Mouse (Mus musculus): Measurements from ENCODE around the gene D17H6S53E.

D17H6S53E gene

DNA sequence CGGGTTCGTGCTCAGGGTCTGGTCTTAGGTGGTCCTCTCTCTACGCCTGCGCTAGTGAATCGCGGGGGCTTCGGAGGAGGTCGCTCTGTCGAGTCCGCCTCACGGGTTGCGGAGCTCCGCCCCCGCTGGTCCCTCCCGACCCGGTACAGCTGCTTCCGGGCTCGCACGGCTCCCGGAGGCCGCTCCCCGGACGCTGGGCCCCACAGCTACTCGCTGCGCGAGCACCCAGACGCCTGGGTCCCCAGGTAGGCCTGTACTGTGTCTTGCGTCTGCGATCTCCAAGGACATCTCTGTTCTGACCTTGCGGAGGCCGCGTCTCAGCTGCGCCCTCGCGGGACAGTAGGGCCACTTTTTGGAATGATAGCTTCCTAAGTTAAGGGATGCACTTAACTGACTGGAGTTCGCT lies at the start of gene D17H6S53E:
Gene D17H6S53E (plus strand): TSS at position 168 of the 406 bp plus-strand sequence.
- peak; percentile 75 to 83 for DNase-seq (ENCODE audit: low spot score in 2 of 2)

DNA sequence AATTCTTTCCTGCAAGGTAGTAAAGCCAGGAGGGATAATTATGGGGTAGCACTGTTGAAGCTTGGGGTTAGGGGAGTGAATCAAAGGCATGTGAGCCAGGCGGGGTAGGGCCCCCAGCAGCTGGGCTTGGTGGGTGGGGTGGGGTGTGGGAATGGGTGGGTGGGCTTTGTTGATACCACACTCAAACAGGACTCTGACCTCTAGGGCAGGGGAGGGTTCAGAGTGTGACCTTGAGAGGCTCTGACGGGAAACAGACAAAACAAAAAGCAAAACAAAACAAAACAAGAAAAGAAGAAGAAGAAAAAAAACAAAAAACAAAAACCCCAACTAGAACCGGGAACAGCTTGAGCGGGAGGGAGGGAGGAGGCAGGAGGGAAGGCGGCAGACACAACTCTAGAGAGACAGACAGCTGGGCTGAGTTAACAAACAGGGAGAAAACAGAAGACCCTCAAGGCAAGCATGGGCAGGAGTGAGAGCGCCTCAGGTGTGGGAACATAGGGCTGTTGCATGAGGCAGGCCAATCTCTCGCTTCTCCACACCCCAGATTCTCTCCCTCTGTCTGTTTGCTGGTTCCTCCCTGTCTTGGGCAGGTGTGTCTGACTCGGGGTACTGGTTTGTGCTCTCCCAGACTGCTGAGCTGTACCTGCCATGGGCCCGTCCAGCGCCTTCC lies 49.5 kb upstream of the D17H6S53E start, which contains the start of gene Ly6g6e:
Gene Ly6g6e (plus strand): TSS at position 396 of the 670 bp plus-strand sequence.
- DNase-seq (ENCODE audit: low spot score in 2 of 2), result no peak

DNA sequence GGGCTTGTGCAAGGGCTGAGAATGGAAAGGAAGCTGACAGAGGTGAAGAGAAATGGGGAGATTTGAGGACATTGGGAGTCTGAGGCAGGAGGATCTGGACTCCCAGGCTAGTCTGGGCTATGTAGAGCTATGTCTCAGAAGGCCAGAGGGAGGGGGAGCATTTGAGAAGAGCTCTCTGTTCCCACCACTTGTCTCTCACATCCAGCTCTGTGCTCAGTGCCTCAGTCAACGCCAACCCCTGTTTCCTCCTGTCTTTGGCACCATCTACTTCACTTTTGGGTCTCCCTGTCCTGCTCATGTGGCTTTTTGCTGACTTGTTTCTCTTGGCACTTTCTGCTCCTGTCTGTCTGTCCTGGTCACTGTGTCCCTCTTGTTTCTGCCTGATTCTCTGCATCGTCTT lies 48.9 kb upstream of the D17H6S53E start:
- DNase-seq (ENCODE audit: low spot score in 2 of 2), result no peak

DNA sequence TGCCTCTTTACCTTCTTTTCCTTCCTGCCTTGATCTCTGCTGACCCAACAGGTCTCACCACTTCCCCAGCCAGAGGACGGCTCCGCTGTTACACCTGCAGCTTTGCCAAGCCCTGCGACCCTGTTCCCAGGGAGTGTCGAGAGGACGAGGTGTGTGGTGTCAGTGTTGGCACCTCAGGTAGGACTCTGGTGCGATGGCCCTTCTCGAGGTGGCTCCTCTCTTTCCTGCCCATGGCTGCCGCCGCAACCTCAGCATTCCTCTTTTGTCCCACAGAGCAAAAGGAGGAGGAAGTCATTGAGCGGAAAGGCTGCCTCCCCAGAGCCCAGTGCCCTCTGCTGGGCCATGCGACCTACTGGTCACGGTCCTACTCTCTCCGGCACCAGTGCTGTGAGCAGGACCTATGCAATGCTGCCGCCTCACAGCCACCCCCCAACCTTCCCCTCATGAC lies 48.4 kb upstream of the D17H6S53E start, which contains the start of gene Ly6g6d:
Gene Ly6g6d (minus strand): TSS at position 280 of the 448 bp plus-strand sequence.
- no peak for DNase-seq (ENCODE audit: low spot score in 2 of 2)

DNA sequence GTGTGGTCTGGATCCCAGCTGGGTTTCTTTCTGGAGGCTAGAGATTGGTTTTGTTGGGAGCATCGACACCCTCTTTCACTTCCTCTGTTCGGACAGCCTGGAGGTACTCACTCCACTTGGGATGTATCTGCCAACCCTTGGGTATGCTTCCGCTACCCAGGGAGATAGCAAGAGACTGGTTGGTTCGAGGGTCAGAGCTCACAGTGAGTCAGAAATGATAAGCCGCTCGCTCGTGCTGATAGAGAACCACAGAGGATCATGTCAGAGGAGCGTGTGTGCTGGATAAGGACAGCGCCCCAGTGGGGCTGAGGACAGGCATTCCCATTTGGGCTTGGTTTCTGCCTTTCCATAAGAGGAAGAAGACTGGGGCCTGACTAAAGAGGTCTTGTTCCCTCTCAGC lies 46.4 kb upstream of the D17H6S53E start:
- peak in 1 of 2 experiments; percentile 37 for DNase-seq (ENCODE audit: low spot score in 2 of 2)

DNA sequence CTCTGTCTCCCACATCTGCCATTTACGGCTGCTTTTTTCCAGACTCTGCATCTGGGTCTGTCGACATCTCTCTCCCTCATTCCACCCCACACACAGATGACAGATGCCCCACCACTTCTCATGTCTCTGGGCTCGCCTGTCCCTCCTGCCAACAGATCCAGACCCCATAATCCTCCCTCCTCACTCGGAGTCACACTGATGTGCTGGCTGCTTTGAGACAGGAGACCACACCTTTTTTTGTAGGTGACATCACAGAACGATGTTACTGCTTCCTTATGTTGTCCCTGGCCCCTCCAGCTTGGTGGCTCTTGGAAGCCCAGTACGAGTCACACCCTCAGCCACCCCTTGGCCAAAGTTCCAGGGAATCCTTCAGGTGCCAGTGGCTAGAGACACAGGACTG lies 45.9 kb upstream of the D17H6S53E start:
- DNase-seq (ENCODE audit: low spot score in 2 of 2), result no peak

DNA sequence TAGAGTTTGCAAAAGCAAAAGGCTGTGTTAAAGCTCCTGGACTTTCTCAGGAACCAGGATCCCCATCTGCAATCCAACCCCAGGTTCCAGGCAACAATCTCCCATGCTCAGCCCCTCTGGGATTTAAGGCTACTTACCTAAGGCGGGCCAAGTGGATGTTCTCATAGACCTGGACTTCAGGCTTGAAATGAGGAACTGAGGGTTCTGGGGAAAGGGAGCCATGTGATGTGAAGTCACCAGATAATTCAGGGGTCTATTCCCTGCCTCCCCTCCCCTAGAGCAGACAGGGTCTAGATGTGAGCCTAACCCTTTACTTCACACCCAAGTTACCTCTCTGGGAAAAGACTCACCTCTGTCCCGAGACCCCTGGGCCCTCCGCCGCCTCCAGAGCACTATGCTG lies 45.5 kb upstream of the D17H6S53E start:
- DNase-seq (ENCODE audit: low spot score in 2 of 2), result no peak

DNA sequence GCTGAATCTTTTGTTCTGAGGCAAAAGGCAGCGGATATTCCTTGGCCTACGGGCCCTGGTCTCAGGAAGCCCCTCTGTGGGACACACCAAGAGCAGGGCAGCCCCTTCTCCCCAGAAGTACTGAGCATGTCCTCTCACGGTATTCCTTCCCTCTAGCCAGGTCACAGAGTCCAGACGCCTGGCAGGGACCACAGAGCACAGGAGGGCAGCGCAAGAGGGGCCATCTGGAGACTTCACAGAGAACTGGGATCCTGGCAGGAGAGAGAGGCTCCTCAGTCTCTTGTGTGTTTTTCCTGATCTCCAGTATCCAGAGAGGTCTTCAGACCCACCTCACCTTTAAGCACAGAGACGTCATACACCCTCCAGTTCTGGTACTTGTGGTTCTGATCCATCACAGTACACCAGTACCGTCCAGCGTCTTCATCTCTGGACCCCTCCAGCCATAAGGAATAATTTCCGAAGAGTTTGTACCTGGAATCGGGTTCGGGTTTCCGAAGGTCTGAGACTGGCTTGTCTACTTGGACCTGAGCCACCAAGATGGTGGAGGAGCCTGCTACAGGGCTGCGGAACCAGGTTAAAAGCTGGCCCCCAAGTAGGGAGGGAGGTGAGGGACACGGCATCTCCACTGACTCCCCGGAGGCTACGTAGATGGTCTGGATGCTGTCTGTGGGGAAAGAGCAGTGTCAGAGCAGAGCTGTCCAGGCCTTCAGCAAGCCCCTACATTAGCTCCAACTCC lies 43.2 kb upstream of the D17H6S53E start:
- DNase-seq (ENCODE audit: low spot score in 2 of 2), result no peak

DNA sequence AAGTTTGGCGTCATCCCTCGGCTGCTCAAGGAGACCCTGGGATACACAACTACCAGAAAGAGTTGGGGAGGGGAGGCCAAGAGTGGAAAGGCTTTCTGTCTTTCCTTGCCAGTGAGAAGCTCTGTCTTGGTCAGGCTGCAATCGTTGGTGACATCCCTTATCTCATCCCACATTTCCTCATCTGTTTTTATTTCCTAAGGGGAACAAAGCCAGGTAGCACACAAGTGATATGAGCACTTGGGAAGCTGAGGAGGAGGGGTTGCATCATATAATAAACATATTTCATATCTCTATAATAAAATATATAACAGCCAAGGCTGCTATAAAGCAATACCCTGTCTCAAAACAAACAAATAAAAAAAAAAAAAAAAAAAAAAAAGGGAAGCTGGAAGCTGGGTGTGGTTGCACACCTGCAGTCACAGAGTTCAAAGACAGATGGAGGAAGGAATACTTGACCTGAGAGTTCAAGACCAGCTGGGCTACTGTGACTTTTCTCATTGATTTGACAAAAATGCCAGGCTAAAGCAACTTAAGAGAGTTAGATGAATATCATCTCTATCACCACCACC lies 42.2 kb upstream of the D17H6S53E start:
- DNase-seq (ENCODE audit: low spot score in 2 of 2), result no peak

DNA sequence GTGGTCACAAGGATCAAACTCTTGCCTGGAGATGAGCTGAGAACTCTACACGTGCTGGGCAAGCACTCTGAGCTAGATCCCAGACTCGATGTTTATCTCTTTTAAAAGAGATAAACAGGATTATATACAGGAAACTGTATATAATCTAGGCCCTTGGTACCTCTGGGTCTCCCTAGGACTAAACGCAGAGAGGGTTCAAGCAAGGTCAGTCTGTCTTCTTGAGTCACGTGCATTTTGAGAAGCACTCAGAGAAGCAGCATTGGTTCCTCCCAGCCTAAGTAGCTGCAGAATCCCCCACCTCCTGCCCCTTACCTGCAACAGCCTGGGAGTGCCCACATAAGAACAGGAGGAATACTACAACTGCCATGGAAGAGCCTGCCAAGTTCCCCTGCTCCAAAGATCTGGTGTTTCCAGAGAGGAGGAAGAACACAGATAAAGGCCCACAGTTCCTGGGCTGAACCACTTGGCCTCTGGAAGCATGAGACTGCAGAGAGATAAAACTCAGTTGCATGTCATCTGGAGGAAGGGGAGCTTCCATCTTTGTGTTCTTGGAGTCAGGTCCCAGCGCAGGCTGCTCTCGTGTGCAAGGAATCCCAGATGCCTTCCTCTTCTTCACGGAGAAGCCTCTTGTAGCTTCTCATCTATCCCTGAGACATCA lies 40.8 kb upstream of the D17H6S53E start, which contains the start of gene Ly6g6f:
Gene Ly6g6f (minus strand): TSS at position 403 of the 658 bp plus-strand sequence.
- DNase-seq (ENCODE audit: low spot score in 2 of 2), result no peak

DNA sequence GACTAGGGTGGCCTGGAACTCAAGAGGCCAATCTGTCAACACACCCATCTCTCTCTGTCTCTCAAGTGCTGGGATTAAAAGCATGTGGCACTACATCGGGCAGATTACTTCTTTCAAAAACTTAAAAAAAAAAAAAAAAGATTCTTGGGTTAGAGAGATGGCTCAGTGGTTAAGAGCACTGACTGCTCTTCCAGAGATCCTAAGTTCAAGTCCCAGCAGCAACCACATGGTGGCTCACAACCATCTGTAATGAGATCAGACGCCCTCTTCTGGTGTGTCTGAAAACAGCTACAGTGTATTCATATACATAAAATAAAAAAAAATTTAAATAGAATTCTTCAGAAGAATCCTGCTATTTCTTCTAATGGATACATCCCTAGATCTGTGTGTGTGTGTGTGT lies 38.0 kb upstream of the D17H6S53E start:
- DNase-seq (ENCODE audit: low spot score in 2 of 2), result no peak

DNA sequence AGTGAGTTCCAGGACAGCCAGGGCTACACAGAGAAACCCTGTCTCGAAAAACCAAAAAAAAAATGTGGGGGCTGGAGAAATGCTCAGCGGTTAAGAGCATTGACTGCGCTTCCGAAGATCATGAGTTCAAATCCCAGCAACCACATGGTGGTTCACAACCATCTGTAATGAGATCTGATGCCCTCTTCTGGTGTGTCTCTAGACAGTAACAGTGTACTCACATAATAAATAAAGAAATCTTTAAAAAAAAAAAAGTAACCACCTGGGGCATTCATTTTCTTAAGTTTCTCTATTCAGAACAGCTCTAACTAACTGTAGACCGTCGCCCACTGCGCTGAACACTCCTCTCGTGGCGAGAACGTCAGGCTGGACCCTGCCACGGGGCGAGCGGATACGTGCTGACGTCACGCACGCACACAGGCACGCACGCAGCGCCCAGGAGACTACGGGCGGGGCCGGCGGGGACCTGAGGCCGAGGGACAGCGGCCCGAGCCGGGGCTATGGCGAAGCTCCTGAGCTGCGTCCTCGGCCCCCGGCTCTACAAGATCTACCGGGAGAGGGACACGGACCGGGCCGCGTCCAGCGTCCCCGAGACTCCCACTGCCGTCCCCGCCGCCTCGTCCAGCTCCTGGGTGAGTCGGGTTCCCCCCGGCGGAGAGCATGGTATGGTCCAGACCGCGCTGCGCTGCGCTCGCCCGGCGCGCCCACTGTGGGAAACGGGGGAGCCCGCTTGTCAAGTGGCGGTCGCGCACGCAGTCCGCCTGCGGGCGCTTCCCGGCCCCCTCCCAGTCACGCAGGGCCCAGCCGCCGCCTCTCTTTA lies 37.1 kb upstream of the D17H6S53E start, which contains the start of gene Abhd16a:
Gene Abhd16a (plus strand): TSS at position 439 of the 820 bp plus-strand sequence.
- peak; percentile 95 to 98 for DNase-seq (ENCODE audit: low spot score in 2 of 2)

DNA sequence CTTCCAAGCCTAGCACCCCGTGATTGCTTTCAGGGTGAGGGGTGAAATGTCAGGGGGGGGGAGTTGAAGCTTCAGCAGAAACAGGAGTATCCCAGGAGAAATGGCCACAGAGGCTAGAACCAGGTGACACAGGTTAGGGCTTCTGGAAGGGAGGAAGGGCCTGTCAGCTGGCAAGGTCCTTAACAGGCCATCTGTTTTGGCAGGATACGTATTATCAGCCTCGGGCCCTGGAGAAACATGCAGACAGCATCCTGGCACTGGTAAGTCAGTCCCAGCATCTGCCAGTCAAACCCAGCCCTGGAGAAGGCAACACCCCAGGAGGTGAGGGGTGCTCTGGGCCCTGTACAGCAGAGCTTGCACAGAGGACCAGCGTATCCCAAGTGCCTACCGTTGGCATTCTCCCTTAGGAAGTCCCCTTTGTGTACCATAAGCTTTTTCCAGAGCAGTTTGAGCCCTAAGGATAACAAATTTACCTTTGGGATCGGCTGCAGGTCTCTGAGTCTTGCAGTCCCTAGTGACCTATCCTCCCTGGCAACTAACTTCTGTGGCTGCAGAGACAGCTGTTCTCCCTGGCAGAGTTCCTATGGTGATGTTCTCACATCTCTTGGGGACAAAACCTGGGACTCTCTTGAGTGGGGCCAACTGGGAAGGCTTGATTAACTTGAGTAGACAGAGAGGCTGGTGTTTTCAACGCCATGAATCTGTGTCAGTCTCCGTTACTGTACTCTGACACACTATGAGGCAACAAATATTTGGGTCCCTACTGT lies 35.8 kb upstream of the D17H6S53E start:
- DNase-seq (ENCODE audit: low spot score in 2 of 2), result peak; percentile 56 to 72

DNA sequence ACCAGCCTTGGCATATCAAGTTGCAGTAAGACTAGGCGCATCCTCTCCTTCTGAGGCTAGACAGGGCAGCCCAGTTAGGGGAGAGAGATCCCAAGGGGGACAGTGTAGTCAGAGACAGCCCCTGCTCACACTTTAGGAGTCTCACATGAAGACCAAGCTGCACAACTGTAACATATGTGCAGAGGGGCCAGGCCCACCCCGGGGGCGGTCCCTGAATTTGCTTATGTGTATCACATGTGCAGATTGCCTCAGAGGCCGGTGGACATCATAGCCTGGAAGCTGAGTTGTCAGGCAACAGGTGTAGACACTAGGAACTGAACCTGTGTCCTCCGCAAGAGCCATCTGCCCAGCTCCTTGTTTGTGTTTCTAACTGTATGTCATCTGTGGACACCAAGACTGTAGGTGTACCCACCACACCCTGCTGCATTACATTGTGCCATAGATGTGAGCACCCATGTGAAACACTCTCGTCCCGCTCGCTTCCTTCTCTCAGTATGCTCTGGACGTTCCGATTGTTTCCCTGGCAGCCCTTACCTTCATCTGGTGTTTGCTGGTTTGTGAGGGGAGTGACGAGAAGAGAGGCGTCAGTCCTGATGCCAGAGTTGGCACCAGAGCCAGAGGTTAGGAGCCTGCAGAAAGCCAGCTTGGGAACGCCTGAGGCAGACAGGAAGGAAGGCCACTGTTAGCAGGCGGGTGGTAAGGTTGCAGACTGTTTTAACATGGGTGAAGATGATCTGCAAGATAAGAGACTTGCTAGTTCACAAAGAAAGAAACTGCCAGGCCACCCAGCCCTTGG lies 33.6 kb upstream of the D17H6S53E start:
- no peak for DNase-seq (ENCODE audit: low spot score in 2 of 2)

DNA sequence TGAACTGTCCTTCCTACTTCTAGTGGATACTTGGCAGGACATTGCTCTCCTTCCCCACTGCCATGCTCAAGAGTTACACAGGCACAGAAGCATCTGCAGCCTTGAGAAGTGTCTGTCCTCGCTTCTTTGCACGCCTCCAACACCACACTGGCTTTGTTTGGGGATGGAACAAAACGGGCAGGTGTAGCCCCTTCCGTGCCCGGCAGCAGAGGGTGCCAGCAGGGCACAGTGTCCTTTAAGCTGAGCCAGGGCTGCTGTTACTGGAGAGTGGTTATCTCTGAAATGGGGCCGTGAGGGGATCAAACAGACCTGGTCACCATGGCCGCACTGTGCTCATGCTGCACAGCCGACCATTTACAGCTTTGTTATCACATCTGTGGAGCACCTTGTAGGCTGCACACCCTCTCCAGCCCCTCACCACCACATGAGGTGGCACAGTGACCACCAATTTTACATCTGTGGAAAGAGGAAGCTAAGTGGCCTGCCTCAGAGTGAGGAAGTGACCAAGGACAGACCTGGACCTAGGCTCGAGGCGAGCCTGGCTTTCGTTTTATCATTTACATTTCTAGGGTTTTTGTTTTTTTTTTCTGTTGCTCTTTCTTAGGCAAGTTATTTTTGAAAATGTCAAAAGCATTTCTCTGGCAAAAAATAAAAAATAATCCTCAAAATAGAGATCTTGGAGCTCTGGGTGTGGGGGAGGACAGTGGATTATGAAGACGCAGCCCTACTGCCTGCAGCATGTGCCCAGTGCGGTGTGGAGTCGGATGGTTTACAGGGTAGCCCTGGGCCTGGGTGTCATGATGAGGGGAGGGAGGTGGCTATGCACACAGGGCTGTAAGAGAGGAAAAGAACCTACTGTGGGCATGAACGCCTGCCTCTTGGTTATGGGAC lies 31.5 kb upstream of the D17H6S53E start:
- DNase-seq (ENCODE audit: low spot score in 2 of 2), result no peak

DNA sequence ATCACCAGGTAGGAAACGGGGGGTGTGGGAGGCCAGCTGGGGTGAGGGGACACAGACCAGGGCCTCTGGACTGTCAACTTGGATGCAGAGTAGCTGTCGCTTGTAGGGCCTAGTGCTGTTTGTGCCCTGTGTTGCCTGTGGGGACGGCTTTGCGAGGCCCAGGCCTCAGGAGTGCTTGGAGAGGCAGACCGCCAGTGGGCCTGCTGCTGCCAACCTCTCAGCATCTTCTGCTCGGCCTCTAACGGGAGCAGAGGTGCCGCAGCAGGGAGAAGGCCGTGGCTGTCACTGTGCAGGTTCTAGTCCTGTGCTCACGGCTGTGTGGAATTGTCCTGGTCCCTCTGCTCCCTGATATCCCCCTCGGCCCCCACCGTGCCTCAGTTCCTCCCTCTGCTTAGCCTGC lies 29.6 kb upstream of the D17H6S53E start:
- DNase-seq (ENCODE audit: low spot score in 2 of 2), result no peak

DNA sequence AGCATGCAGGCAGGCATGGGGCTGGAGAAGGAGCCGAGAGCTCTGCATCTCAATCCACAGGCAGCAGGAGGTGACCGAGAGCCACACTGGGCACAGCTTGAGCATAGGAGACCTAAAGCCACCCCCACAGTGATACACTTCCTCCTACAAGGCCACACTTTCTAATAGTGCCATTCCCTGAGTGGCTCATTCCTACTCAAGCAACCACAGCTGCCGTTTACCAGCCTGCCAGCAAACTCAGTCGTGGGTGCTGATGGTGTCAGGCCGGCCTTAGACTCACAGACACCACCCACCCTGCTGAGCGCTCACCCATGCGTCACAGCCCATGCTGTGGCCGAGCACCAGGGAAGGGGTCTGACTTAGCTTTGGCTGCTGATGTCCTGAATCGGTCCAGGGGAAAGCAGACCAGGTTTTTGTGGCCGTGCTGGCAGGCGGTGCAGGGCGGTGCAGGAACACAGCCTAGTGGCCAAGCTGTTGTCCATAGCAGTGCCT lies 29.0 kb upstream of the D17H6S53E start:
- peak in 1 of 2 experiments; percentile 72 for DNase-seq (ENCODE audit: low spot score in 2 of 2)

DNA sequence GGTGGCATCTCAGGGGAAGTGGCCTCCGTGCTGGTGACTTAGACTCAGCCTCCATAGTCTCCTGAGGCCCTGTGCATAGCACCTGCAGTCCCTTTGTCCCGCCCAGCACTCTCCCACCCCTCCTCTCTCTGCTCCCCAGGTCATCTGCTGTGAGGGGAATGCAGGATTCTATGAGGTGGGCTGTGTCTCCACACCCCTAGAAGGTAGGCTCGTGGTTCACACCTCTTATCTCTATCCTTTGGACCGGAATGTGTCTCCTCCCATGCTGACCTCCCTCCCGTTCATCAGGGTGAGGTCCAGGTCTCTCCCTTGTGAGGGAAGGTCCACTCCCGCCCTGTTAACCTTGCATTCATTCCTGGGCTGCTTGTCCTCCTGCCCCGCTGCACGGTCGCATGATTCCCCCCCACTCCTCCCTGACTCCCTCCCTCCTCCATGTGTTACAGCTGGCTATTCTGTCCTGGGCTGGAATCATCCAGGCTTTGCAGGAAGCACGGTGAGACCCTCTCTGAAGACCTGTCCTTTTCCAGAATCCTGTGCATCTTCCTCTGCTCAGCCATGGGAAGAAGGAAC lies 25.9 kb upstream of the D17H6S53E start:
- no peak for DNase-seq (ENCODE audit: low spot score in 2 of 2)
